Mouse (Mus musculus) left cerebral cortex, postnatal 10 days (tissue): ENCODE data around the gene Lpcat4. TPM values are rescaled to one million over a fixed set of nuclear protein-coding genes. Genes with fewer than 3 reads are reported as not detected.

Experiments used
- DNase-seq, 2 experiments: peaks; one replicate each; pipeline ENCODE4 v3.0.0; 2021 to 2022; ENCODE audit warnings: low spot score in 2 of 2, mixed read lengths in 1 of 2; ENCODE audit errors: extremely low spot score in 1 of 2
- intact Hi-C: fragments of 180-260 bp; cut with DNase I; formaldehyde crosslinking; loops from one replicate; pipeline ENCODE4 v1.15.1; 2025
- total RNA-seq, 2 experiments: library from RNA; stranded (reverse); gene quantifications; 2 replicates each; pipeline ENCODE4 v1.2.3; 2021

Gene Lpcat4
- total RNA-seq, 2 experiments from 2014 or later: 77.4 to 82.7 TPM

DNA sequence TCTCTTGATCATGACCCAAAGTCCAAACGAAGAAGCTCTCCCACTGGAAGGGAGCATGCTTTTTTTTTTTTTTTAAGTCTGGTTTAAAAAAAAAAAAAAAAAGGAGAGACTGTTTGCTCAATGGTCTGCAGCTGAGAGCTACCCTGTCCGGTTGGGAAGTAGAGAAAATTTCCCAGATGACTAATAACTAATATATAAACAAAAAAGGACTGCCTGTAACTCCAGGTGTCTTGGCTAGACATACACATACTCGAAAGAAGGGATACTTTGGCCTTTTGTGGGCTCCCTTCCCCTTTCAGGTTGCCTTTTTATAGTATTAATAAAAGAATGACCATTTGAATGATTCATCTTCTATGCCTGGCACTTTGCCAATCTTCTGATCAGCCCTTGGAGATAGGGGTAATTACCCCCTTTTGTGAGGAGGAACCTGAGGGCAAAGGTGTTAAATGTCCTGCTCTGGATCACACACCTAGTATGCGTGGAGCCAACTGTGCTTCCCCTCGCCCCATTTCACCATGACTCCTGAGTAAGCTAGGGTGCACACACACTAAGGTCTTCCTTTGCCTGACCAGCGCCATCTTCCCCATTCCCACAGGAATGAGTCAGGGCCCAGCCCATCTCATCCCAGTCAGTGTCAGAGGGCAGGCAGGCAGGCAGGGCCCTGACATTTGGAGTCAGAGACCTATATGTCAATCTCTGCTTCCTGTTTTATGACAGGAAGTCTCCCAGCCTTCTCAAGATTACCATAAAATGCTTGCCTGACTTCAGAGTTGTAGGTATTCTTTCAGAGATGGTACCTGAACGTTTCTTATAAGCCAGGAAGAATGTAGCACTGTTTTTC lies 15.6 kb downstream of the Lpcat4 start:
- intact Hi-C loops: no loop called here
- no peak for DNase-seq

GRCm38 (mm10) chr2:112259241-112259962 lies 20.1 kb downstream of the Lpcat4 start, which contains the start of gene Nutm1:
Gene Nutm1 (minus strand): TSS chr2:112259291.
- no peak for DNase-seq
- intact Hi-C loops: no loop called here

DNA sequence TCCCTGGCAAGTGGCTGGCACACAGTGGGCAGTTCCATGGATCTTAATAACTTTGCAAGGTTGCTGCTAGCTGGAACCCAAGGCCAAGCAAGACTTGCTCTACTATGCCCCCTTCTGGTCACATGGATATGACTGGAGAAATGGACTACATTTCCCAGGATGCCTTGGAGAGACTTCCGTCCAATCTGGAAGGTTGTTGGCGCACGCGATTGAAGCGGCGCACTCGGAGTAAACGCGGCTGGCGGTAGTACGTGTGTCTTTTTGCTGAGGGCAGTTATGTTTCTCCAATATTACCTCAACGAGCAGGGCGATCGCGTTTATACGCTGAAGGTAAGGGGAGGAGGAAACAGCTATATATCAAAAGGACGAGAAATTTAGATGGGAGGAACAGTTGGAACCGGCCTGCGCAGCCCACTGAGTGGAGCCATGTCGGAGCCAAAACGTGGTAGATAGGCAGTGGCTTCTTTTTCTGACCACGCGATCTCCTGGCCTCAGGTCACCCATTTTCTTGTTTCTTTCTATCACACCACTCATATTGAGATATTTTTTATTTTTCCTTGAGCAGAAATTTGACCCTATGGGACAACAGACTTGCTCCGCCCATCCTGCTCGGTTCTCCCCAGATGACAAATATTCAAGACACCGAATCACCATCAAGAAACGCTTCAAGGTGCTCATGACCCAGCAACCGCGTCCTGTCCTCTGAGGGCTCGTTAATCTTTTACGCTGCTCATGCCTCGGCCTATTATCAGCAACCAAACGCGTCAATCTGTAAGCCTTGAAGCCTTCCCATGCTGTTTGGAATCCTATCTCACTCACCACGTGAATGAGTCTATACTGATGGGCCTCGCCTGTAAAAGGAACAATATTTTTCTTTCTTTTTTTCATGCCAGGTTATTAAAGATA lies 22.7 kb downstream of the Lpcat4 start, which contains the start of gene Nop10:
TSS of gene Nop10 (plus strand) at position 179 of the 906 bp plus-strand sequence.
- intact Hi-C loops: loop anchor here (2.0 to 10.0 kb wide), 2 partner anchors 77 to 223 kb away; partner anchors contain the start of gene Chrm5
- DNase-seq: peak; percentile 86 to 88

GRCm38 (mm10) chr2:112262779-112263295 lies 23.6 kb downstream of the Lpcat4 start:
- no peak for DNase-seq
- intact Hi-C loops: loop anchor here (2.0 to 10.0 kb wide), 2 partner anchors 76 to 222 kb away; partner anchors contain the start of gene Chrm5

DNA sequence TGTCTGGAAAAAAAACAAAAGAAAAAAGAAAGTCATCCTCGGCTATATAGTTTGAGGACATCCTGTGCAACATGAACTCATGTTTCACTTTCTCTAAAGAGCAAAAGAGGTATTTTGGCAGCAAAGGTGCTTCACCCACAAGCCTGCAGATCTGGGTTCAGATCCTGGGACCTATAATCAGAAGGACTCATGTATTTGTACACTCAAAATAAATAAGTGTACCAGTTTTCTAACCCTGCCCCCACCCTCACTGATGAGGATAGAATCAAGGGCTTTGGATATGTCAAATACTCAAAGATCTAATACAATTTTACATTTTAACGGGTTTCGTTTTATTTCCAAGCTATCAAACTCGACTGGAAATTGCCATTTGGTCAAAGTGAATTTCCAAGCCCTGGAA lies 25.1 kb downstream of the Lpcat4 start:
- no peak for DNase-seq
- intact Hi-C loops: loop anchor here (10.0 kb wide), 1 partner anchor 220 kb away; the partner anchor contains the start of gene Chrm5

- DNase-seq: peak; percentile 87 to 96
- intact Hi-C loops: loop anchor here (5.0 to 10.0 kb wide), 2 partner anchors 102 to 219 kb away; partner anchors contain the start of genes Chrm5 and Emc4
Measured at GRCm38 (mm10) chr2:112265448-112266241, 26.4 kb downstream of the Lpcat4 start, which contains the start of gene Slc12a6. Gene Slc12a6 (plus strand): TSS chr2:112265825.

GRCm38 (mm10) chr2:112266242-112266592 lies 26.9 kb downstream of the Lpcat4 start, which contains the start of gene Gm21985:
Gene Gm21985 (plus strand): TSS chr2:112266314.
- intact Hi-C loops: loop anchor here (5.0 to 10.0 kb wide), 2 partner anchors 101 to 219 kb away; partner anchors contain the start of genes Chrm5 and Emc4
- peak; percentile 46 to 82 for DNase-seq

- DNase-seq: no peak
- intact Hi-C loops: loop anchor here (5.0 to 10.0 kb wide), 2 partner anchors 101 to 218 kb away; partner anchors contain the start of genes Chrm5 and Emc4
Measured at GRCm38 (mm10) chr2:112266780-112267179, 27.5 kb downstream of the Lpcat4 start.

DNA sequence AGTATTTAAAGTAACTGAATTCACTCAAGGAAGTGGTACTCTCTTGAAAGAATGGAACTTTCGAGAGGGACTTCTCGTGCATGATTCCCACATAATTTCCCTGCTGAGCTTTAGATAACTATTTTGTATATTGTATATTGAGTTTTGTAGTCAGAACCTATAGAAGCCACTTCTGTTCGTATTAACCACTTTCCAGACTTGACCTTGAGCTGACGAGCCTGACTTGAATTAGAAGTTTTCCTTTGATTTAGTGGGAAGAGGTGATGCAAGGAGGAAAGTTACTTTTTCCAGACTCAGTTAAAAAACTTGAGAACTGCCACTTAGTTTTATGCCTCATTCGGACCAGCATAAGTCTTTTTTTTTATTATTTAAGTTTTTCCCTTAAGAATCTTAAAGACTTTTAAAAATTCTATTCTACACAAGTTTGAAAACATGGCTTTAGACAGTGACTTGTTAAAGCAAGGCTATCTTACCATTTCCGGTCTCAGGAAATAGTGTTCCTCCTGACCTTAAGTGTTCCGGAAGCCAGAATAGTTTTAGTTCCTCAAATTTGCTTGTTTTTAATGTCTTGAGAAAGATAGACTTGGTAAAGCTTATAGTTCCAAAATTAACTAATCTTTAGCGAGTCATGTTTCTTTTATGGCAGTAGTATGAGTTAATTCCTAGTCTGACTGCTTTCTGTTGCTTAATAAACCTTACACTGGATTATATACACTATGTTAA lies 28.4 kb downstream of the Lpcat4 start:
- no peak for DNase-seq
- intact Hi-C loops: loop anchor here (5.0 to 10.0 kb wide), 2 partner anchors 100 to 217 kb away; partner anchors contain the start of genes Chrm5 and Emc4

DNA sequence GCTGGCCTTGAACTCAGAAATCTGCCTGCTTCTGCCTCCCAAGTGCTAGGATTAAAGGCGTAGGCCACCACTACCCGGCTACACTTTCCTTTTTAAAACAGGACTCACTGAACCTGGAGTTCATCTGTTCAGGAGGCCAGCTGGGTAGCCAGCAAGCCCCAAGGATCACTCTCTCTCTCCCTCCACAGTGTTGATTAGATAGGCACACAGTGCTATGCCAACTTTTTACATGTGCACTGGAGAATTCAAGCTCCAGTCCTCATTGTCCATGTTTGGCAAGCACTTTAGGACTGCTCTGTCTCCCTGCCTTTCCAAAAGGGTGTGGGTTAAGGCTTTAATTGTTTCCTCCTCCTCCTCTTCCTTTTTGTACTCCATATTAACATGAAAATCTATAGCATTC lies 30.7 kb downstream of the Lpcat4 start:
- intact Hi-C loops: no loop called here
- DNase-seq: no peak

DNA sequence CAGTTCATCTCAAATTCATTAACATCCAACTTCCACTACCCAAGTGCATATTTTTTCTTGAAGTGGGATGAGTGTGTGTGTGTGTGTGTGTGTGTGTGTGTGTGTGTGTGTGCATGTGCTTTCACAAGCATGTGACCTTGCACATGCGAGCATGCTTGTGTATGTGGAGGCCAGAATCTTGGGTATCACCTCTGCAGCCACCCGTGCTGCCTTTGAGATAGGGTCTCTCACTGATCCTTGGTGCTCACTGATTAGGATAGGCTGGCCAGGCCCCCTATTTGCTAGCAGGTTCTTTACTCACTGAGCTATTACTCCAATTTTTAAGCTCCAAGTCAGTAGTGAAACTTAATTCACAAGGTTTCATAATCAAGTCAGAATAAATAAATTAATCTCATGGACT lies 33.6 kb downstream of the Lpcat4 start:
- intact Hi-C loops: no loop called here
- no peak for DNase-seq

GRCm38 (mm10) chr2:112273474-112273873 lies 34.2 kb downstream of the Lpcat4 start:
- intact Hi-C loops: no loop called here
- no peak for DNase-seq

GRCm38 (mm10) chr2:112276870-112277269 lies 37.6 kb downstream of the Lpcat4 start:
- intact Hi-C loops: no loop called here
- no peak for DNase-seq

DNA sequence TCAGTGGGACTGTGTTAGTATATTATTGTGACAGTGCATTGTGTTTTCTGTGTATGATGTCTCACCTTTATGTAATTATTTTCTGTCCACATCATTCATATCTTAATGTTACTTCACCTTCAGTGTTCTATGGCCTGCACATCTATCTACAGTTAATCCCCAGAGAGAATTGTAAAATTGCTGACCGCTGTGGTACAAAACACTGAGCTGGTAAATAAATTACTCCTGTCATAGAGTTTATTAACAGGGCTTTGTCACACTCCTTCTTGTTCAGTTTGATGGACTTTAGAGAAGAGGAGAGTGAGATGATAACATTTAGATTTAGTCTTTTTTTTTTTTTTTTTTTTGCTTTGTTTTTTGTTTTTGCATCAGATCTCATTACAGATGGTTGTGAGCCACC lies 43.6 kb downstream of the Lpcat4 start:
- no peak for DNase-seq
- intact Hi-C loops: no loop called here

DNA sequence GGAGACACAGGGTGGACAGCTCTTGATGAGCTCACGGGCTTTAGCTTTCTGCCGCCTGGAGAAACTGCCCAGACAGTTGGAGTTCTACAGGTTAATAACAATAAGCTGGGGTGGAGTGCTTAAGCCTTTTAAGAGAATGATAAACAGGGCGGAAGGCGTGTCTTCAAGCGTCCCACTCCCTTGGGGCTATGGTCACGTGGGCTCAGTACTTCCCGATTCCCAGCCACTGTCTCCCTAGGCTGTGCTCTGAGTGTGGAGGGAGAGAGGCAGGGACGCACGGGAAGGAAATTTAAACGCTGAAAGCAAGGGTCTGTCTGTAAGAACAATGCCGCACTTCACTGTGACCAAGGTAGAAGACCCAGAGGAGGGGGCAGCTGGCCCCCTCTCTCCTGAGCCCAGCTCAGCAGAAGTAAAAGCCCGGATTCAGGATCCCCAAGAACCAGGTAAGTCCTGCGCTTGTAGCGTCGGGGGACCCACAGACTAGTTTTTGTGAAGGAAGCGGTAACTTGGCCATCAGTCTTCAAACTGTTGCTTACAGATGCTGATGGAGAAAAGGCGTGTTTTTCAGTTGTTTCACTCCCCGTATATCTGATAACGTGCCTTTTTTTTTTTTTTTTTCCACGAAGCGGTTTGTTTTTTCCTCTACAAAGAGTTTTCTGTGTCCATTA lies 45.2 kb downstream of the Lpcat4 start:
- DNase-seq: peak in 1 of 2 experiments; percentile 64

GRCm38 (mm10) chr2:112285031-112285390 lies 45.7 kb downstream of the Lpcat4 start:
- DNase-seq: no peak

More for the DNA sequence above, 45.2 kb downstream of the Lpcat4 start:
- intact Hi-C loops: no loop called here

More at GRCm38 (mm10) chr2:112285031-112285390, 45.7 kb downstream of the Lpcat4 start:
- intact Hi-C loops: no loop called here
